Mouse (Mus musculus) stomach, postnatal 0 days (tissue): ENCODE data around the gene Msrb3. TPM values are rescaled to one million over a fixed set of nuclear protein-coding genes. Genes with fewer than 3 reads are reported as not detected.
A peak's percentile ranks its signal among the peaks of the same experiment; 100 is the strongest.

ENCODE experiments used
- ATAC-seq: fragments of 200-750 bp; cut with Nextera tagmentation; 2 replicates; pipeline ENCODE4 v1.8.0; 2017; ENCODE audit not compliant: low FRiP score, low TSS enrichment
- DNase-seq: peaks from one replicate; pipeline ENCODE4 v3.0.0-alpha.2; 2016; ENCODE audit warnings: low spot score
- H3K27ac ChIP-seq: fragments of 300-500 bp; sonication (generic); replicated peaks from 2 replicates; pipeline ENCODE4 v1.5.1; 2014; ENCODE audit warnings: mild to moderate bottlenecking, control low read depth
- H3K27me3 ChIP-seq: fragments of 300-500 bp; sonication (generic); 2 replicates; pipeline ENCODE4 v1.6.1; 2014; ENCODE audit warnings: low read length; ENCODE audit not compliant: control insufficient read depth, insufficient read depth
- H3K36me3 ChIP-seq: fragments of 300-500 bp; sonication (generic); 2 replicates; pipeline ENCODE4 v1.6.1; 2014; ENCODE audit warnings: low read length, mixed read lengths; ENCODE audit not compliant: control insufficient read depth, insufficient read depth
- H3K4me1 ChIP-seq: fragments of 300-500 bp; sonication (generic); replicated peaks from 2 replicates; pipeline ENCODE4 v1.6.1; 2014; ENCODE audit warnings: antibody characterized with exemption; ENCODE audit not compliant: control insufficient read depth, insufficient read depth
- H3K4me2 ChIP-seq: fragments of 300-500 bp; sonication (generic); replicated peaks from 2 replicates; pipeline ENCODE4 v1.6.1; 2014; ENCODE audit warnings: low read depth, mild to moderate bottlenecking, control low read depth, moderate library complexity
- H3K4me3 ChIP-seq: fragments of 300-500 bp; sonication (generic); 2 replicates; pipeline ENCODE4 v1.5.1; 2014; ENCODE audit warnings: low read depth, low read length, control low read depth
- H3K9ac ChIP-seq: fragments of 300-500 bp; sonication (generic); 2 replicates; pipeline ENCODE4 v1.6.1; 2014; ENCODE audit warnings: mild to moderate bottlenecking, low read length, control low read depth, mixed read lengths
- H3K9me3 ChIP-seq: fragments of 300-500 bp; sonication (generic); 2 replicates; pipeline ENCODE4 v1.6.1; 2016; ENCODE audit warnings: low read length; ENCODE audit not compliant: control insufficient read depth
- CTCF ChIP-seq: IDR thresholded peaks from 2 replicates; pipeline ENCODE4 v1.5.1; 2016; ENCODE audit warnings: antibody characterized with exemption, low read depth, mild to moderate bottlenecking, moderate library complexity
- EP300 ChIP-seq: optimal IDR thresholded peaks from 2 replicates; pipeline ENCODE3; 2016; ENCODE audit warnings: antibody characterized with exemption
- WGBS: fragments of 180-500 bp; shearing (Covaris S2); extraction: QIAGEN DNeasy Blood & Tissue Kit; methylation state at CpG from one replicate; pipeline ENCODE4 v1.1.7; 2014; 5-methylcytosine and 5-hydroxymethylcytosine counted together
- polyA plus RNA-seq: library from polyadenylated mRNA; unstranded; fragments of >200 nt; fragmentation: Nextera tagmentation; extraction: Ambion mirVana; gene quantifications from 2 replicates; pipeline ENCODE4 v1.2.1, GENCODE M21; 2015

Msrb3 gene
- polyA plus RNA-seq, 1 experiment from 2014 or later: 23.2 TPM

GRCm38 (mm10) chr10:120792191-120792765 lies 106.6 kb downstream of the Msrb3 start:
- Histone ChIP-seq H3K9ac (no peak overlapping the region), H3K4me2 (no peak overlapping the region), H3K4me1 (no peaks in the 10 kb centered on the region; the same call in 1 of the 2 replicates), H3K27ac (no peak overlapping the region), H3K36me3 (peaks cover 2% of the 10 kb centered on the region; the same call in 1 of the 2 replicates), H3K9me3 (no peaks in the 10 kb centered on the region), H3K27me3 (no peaks in the 10 kb centered on the region), H3K4me3 (no peak overlapping the region)
- TF ChIP-seq EP300 (no peak), CTCF (no peak)
- WGBS: 61% methylated on average over 11 of the region's 11 CpGs
- ATAC-seq (no peak), DNase-seq (no peak)

GRCm38 (mm10) chr10:120791438-120791837 lies 107.5 kb downstream of the Msrb3 start:
- WGBS: 72% methylated on average over 11 of the region's 11 CpGs
- no peak overlapping the region for H3K27ac ChIP-seq
- no peak overlapping the region for H3K4me2 ChIP-seq
- ATAC-seq (no peak), DNase-seq (no peak)
- peaks cover 2% of the 10 kb centered on the region; the same call in 1 of the 2 replicates for H3K36me3 ChIP-seq
- no peak overlapping the region for H3K9ac ChIP-seq
- TF ChIP-seq CTCF: no peak
- TF ChIP-seq EP300: no peak
- no peaks in the 10 kb centered on the region for H3K9me3 ChIP-seq
- H3K4me3 ChIP-seq: no peak overlapping the region
- no peaks in the 10 kb centered on the region for H3K27me3 ChIP-seq
- no peaks in the 10 kb centered on the region; the same call in 1 of the 2 replicates for H3K4me1 ChIP-seq

- Histone ChIP-seq H3K4me2 (no peak overlapping the region), H3K4me3 (no peak overlapping the region), H3K4me1 (no peaks in the 10 kb centered on the region), H3K9ac (no peak overlapping the region), H3K9me3 (no peaks in the 10 kb centered on the region), H3K27me3 (no peaks in the 10 kb centered on the region), H3K27ac (no peak overlapping the region), H3K36me3 (peaks cover 2% of the 10 kb centered on the region; the same call in 1 of the 2 replicates)
- DNase-seq (no peak), ATAC-seq (0 out of 2 replicates have a peak, but pooled peaks have one; percentile 40)
- no peak for TF ChIP-seq EP300
- TF ChIP-seq CTCF: no peak
- 28% methylated on average over 10 of the region's 10 CpGs for WGBS
Measured at GRCm38 (mm10) chr10:120787202-120787601, 111.7 kb downstream of the Msrb3 start.

GRCm38 (mm10) chr10:120784516-120784915 lies 114.4 kb downstream of the Msrb3 start:
- no peak overlapping the region for H3K4me3 ChIP-seq
- H3K27me3 ChIP-seq: no peaks in the 10 kb centered on the region
- no peak overlapping the region for H3K27ac ChIP-seq
- 67% methylated on average over 5 of the region's 5 CpGs for WGBS
- H3K4me1 ChIP-seq: no peaks in the 10 kb centered on the region
- H3K36me3 ChIP-seq: no peaks in the 10 kb centered on the region; the same call in 1 of the 2 replicates
- H3K9me3 ChIP-seq: no peaks in the 10 kb centered on the region
- no peak for DNase-seq
- no peak overlapping the region for H3K9ac ChIP-seq
- H3K4me2 ChIP-seq: no peak overlapping the region
- no peak for TF ChIP-seq EP300
- TF ChIP-seq CTCF: no peak
- no peak for ATAC-seq

- H3K27me3 ChIP-seq: no peaks in the 10 kb centered on the region
- no peaks in the 10 kb centered on the region; the same call in 1 of the 2 replicates for H3K36me3 ChIP-seq
- no peaks in the 10 kb centered on the region for H3K4me1 ChIP-seq
- no peak for ATAC-seq
- TF ChIP-seq EP300 (no peak), CTCF (no peak)
- no peak overlapping the region for H3K9ac ChIP-seq
- 81% methylated on average over 9 of the region's 9 CpGs for WGBS
- DNase-seq: no peak
- no peak overlapping the region for H3K4me3 ChIP-seq
- H3K4me2 ChIP-seq: no peak overlapping the region
- H3K9me3 ChIP-seq: no peaks in the 10 kb centered on the region
- no peak overlapping the region for H3K27ac ChIP-seq
Measured at GRCm38 (mm10) chr10:120783393-120783792, 115.5 kb downstream of the Msrb3 start.

- Histone ChIP-seq H3K9ac (no peak overlapping the region), H3K27ac (no peak overlapping the region), H3K36me3 (no peaks in the 10 kb centered on the region), H3K4me1 (no peaks in the 10 kb centered on the region), H3K9me3 (no peaks in the 10 kb centered on the region), H3K4me3 (no peak overlapping the region), H3K27me3 (no peaks in the 10 kb centered on the region), H3K4me2 (no peak overlapping the region)
- no peak for DNase-seq
- no peak for ATAC-seq
- 76% methylated on average over 3 of the region's 3 CpGs for WGBS
- no peak for TF ChIP-seq CTCF
- TF ChIP-seq EP300: no peak
Measured at GRCm38 (mm10) chr10:120777499-120777898, 121.4 kb downstream of the Msrb3 start.
